Mouse (Mus musculus) layer of hippocampus, adult 9-10 months (tissue): ENCODE measurements around the gene Rnf157.

Experiments
- DNase-seq: peaks from one replicate; pipeline ENCODE4 v3.0.0; 2022; ENCODE audit warnings: low spot score

Gene Rnf157

DNA sequence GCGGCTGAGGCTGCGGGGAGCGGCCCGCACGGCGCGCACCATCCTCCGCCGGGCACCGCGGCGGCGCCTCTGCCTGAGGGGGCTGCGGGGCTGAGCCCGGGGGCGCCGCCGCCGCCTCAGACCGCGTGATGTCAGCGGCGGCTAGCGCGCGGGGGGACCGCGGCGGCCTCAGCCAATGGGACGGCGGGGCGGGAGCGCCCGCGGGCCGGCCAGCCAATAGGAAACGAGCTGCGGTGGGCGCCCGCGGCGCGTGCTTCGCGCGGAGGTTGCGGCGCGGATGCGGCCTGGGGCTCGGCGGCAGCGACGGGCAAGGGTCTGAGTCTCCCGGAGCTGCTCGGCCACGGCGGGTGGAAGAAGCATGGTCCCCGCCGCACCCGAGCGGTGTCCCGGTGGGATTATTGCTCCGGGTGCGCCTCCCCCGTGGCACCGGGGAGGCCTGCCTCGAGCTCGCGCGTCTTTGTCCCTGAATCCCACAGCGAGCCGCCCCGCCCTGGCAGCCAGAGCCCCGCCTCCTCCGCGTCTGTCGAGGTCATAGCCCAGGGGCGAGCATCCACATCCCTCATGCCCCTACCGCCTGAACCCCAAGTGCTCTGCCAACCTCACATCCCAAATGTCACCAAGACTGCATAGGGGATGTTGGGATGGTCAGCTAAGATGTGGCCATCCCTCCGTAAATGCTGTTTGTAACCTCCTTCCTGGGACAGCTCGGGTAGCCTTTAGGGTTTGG lies at the start of gene Rnf157:
Gene Rnf157 (minus strand): TSS at position 129 of the 727 bp plus-strand sequence.
- DNase-seq = no peak

DNA sequence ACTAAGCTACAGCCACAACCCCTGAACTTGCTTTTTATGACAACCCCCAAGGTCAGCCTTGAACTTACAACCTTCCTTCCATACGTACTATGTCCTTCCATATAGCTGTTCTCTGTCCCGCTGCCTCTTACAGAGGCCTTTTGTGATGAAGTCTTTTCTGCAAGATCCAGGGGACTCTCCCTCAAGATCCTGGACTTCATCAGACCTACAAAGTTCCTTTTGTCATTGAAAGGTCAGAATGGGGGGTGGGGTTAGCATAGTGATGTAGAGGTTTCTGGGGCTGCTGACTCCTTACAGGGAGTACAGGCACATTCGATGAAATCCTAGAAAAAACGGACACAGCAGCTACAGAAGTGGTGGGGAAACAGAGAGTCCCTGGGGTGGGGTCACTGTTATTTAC lies 47.0 kb upstream of the Rnf157 start:
- no peak for DNase-seq

DNA sequence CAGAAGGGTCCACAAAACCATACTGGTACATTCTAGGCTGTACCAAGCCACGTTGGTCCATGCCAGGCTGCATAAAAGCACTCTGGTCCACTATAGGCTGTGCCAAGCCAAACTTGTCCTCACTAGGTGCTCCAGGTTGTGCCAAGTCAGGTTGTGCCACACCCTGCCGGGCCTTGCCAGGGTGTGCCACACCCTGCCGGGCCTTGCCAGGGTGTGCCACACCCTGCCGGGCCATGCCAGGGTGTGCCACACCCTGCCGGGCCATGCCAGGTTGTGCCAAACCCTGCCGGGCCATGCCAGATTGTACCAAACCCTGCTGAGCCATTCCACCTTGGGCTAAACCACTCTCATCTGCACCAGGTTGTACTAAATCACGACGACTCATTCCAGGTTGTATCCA lies 43.4 kb upstream of the Rnf157 start:
- DNase-seq = no peak

DNA sequence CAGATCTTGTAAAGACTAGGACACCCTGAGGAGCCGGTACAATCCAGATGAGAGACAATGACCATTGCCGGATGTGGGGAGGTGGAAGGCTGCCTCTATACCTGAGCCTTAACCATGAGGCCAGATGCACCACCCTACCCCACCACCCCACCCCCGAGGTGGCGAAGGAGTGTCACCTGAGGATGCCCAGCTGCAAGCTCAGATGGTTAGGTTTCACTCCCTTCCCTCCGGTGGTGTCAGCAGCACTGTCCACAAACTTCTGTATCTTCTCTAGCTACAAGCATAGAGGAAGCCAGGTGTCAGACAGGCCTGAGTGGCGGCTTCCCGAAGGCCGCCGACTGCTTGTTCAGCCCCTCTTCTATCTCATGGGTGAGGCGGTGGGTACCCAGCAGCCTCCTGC lies 41.1 kb upstream of the Rnf157 start:
- DNase-seq = no peak

DNA sequence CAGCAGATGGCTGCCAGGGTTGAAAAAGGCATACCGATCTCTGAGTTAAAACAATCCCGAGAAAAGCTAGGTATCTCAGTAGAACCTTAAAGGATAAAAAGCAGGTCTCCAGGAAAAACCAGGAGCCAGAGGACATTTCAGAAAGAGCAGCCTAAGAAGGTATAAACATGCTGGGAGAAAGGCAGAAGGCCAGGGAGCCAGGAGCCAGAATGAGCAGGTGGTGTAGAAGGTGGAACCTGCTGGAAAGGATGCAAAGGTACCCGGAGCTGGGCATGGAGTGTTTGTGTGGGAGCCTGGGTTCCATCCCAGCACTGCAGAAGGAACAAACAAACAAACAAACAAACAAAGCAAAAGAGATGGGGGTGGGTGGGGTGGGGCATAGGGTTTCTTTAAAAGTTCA lies 36.5 kb upstream of the Rnf157 start:
- no peak for DNase-seq

DNA sequence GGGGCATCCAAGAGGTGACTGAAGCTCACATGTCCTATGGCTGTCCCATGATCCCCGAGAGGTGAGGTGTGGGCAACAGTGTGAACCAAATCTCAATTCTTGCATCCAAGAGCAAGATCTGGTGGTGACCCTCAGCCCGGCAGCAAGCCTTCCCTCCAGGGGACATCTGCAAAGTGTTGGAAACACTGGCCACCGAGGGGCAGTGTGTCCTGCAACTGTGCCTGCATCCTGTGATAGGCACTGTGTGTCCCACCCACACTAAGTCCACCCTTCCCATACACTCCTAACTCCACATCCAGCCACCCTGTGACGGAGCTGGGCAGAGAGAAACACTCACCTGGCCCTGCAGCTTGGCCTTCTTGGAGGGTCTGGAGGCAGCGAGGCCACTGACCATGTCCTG lies 35.0 kb upstream of the Rnf157 start:
- no peak for DNase-seq

DNA sequence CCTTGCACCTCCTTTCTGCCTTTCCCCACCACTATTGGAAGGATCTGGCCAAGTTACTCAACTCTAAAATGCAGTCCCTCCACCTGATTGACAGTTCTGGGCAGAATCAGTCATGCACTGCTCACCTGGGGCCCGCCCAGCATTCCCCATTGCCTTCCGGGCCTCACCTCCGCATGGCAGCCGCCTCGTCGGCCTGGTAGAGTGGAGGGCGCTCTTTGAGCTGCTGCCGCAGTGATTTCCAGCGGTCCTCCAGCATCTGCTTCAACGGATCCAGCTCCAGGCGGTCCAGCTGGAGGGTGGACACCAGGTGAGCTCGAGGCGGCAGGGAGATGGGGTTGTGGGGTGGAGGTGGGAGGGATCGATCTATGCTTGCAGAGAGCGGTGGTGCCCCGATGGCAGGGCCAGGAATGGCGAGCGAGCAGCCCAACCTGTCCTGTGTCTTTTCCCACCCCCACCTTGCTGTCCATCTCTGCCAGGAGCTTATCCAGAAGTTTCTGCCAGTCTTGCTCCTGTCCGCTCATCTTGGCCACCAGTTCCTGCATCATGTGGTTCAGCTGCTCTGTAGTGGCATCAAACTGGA lies 33.6 kb upstream of the Rnf157 start:
- DNase-seq = no peak

DNA sequence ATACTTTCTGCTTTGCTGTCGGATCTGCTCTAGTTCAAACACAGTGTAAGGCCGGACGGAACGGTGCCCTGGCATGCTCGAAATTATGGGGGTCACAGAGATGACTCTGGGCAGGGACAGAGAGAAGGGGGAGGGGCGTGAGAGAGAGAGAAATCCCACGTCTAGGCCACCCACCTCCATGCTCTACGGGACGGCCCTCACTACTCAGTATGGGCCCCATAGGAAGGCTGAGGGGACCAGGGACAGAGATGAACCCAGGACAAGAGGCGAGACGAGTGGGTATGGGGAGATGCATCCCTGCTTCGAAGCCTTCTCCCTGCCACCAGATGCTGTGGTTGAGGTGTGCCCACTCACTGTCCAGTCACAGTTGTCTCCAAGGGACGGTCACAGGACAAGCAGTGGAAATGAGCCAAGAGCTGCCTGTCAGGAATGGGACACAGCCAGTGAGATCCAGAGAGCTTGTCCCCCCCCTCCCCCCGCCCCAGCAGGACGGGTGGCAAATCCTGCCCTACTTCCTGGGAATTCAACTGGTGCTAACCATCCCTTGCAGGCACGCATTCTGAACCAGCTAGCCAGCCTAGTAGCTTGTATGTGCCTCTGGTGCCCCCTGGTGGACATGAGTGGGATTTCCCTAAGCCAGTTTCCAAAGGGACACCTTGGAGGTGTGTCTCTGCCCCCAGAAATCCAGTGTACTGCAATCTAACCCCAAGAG lies 32.9 kb upstream of the Rnf157 start:
- peak; percentile 93 for DNase-seq

DNA sequence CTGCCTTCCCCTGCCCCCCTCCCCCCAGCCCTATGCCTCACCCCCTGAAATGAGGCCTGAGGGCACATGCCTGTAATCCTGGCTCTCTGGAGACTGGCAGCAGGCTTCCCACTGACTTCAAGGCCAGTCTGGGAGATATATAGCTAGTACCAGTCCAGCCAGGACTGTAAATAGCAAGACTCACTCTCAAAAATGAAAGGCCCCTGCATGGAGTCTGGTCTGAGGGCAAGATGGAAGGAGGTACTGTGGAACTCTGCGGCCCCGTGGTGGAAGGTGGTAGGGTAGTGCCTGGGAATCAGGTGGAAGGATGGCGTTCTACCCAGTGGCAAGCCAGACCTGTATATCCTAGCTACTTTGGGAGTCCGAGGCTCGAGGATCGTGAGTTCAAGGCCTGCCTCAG lies 31.1 kb upstream of the Rnf157 start:
- DNase-seq = no peak

DNA sequence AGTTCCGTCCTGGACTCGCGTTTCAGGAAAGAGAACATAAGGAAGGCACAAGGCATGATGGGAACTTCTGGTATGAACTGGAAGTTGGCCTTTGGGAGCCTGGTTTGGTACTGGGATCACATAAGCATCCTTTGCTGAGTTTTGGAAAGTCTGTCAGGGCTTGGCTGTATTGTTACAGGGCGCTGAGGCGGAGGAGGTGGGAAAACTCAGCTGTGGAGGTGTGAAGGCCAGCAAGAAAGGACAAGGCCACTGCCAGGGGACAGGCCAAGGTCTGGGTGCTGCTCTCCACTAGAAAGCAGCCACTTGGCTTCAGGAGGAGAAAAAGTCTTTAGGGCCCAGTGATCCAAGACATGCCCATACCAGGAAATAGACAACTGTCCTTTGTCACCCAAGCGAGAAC lies 30.5 kb upstream of the Rnf157 start:
- no peak for DNase-seq

DNA sequence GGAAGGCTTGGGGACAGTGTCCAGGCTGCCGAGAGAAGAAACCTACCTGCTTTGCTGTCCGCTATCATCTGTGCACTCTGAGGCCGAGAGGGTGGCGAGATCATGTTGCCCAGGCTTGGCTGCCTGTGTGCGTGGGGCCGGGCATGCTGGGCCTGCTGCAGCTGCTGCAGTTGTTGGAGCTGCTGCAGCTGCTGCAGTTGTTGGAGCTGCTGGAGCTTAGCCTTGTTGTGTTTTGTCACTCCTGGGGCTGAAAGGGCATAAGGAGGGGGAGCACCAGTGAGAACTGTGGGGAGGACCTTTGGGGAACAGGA lies 30.0 kb upstream of the Rnf157 start:
- DNase-seq = no peak

DNA sequence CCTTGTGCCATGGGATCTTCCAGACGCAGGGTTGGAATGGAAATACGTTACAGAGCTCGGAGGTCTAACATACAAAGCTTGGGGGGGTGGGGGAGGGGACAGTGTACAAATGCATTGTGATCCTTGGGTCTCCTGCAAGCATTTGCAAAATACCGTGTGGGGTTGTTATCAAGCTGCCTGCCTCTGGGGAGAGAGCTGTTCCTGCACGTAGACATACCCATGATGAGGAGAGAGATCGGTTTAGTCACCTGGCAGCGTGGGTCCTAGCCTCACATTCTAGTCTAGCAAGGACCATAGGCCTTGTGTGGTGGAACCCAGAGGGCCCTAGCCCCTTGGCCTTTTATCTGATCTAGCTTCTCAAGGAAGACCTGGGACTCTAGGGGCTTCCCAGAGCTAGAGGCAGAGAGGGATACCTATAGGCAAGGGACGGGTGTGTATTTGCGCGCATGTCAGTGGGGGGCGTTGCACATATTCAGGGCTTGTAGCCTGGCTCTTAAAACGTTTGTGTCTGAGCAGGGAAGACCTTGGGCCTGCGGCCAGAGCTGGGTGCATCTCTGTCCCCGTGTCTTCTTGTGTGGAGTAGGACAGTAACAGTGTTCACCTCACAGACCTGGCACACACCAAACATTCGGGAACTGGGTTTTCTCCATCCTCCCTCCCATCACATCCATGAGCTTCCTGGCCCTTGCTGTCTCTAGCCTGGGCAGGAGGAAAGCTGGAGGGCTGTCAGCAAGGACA lies 29.5 kb upstream of the Rnf157 start:
- no peak for DNase-seq

DNA sequence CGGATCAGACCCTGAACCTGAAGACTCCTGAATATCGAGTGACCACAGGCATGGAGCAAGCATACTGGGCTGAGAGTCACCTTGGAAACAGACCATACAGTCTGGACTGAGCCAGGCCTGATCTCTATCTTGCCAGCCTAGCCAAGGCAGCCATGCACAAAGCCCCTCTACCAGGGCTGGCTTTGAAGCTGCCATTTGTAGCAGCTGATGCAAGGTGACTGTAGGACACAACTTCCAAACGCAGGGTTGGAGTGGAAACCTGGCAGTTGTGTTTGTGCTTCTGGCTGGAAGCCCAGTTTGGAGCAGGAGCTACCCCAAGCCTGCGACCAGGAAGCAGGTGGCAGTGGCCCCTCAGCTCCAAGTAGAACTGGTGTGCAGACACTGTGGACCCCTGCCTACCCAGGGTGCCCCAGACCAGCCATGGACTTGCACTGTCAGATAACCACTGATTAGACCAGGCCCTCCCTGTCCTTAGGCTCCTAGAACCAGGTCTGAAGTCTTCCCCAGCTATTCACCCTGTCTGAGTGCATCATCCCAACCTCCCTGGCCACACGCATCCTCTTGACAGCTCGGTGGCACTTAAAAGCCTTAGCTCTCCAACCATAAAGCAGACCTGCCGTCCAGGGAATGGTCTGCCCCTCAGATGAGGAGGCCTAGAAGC lies 27.7 kb upstream of the Rnf157 start:
- DNase-seq = no peak

DNA sequence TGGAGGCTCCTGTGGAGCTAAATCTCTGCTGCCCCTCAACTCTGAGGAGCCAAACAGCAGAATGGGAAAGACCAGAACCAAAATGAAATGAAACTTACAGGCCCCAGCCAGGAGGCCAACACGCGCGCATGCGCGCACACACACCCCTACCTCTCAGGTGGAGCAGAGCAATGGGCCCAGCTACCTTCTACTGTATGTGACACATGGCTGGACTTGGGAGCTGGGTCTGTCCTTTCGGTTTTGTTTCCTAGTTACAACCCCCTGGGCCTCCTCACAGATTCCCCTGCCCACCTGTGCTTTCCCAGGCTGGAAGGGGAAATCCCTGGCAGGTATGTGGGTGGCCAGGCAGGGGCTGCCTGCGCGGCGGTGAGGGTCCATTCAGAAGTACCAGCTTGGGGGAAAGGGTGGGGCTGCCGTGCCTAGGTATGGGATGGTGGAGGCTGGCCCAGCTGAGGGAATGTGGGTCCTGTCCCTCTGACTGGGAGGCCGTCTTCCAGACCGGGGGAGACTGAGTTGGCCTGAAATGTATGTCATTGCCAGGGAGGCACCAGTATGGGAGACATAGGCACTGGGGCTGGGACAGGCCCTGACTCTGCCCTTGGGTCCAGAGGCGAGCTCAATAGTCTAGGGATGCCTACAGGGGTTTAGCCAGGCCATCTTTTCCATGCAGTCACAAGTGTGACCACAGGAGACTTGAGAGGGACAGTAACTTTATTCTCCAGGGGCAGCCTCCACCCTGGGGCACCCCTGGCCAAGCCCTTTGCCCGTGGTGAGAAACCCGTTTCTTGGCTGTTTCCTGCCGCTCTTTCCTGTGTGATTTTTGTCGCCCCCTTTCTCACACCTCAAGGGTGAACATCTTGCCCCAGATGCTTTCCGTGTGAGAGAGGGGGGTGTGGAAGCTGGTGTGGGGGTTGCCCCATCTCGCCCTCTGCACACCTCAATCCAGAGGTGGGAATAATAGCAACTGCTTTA lies 26.7 kb upstream of the Rnf157 start:
- no peak for DNase-seq

DNA sequence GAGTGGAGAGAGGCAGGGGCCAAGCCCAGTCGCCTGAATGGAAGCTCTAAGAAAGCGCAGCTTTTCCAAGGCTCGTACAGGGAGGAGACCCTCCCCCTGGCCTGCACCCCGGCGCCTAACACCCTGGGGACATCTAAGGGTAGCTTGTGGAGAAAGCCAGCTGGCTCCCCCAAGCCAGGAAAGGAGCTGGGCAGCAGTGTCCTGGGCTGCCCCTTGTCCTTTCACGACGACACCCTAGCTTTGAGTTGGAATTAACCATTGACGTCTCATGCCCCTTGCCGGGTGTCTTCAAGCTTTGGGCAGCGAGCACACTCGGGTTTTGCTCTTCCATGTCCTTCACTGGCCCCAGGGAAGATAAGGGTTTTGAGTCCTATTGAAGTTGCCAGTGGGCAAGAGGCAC lies 24.7 kb upstream of the Rnf157 start:
- no peak for DNase-seq

DNA sequence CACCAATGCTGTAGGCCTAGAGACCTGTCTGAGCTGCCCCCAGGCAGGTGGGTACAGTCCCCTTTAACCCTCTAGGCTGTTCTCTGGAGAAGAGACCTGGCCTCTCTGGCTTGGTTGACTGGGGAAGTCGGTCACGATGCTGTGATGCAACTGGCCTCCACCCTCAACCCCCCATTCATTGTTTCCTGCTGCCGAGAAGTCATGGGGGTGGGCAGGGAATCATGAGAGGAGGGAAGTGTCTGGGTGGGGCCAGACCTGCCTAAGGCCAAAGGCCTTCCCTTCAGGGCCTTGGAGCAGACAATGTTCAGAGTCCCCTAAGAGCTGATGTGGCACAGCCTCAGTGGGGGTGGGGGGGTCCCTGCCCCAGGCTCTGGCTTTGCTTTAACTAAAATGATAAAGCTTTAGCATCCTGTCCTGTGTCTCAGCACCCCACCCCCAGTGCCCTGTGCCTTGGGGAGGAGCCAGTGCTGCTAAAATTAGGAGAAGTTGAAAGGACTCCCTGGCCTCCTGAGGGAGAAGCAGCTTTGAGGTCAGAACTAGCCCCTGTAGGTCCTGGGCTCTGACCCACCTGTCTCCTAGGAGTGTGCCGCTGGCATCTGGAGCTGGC lies 24.0 kb upstream of the Rnf157 start:
- no peak for DNase-seq

DNA sequence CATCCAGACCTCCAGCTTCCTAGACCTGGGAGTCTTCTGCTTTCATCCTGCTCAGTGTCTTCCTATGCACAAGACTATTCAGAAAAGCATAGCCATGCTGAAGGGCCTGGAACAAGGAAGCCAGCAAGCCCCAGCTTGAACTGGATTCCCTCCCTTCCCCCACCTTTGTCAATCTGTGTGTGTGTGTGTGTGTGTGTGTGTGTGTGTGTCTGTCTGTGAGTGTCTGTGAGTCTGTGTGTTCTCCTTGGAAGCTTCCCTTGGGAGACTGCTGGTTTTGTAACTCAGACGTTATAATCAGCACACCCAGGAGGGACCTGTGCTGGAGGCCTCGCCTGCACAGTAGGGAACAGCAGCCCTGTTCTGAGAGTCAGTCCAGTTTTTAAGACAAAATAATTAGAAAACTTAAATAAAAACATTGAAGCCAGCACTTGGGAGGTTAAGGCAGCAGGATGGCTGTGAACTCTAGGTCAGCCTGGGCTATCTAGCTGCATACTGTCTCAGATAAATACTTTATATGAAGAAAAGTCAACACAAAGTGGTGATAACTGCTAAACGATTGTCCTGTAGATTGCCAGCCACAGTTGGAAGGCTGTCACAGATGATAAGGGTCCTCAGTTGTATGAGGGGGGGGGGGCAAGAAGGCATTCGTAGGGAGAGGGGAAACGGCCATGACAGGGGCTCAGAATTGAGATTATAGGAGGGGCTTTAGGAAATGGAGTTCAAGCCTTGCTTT lies 23.3 kb upstream of the Rnf157 start:
- DNase-seq = no peak

DNA sequence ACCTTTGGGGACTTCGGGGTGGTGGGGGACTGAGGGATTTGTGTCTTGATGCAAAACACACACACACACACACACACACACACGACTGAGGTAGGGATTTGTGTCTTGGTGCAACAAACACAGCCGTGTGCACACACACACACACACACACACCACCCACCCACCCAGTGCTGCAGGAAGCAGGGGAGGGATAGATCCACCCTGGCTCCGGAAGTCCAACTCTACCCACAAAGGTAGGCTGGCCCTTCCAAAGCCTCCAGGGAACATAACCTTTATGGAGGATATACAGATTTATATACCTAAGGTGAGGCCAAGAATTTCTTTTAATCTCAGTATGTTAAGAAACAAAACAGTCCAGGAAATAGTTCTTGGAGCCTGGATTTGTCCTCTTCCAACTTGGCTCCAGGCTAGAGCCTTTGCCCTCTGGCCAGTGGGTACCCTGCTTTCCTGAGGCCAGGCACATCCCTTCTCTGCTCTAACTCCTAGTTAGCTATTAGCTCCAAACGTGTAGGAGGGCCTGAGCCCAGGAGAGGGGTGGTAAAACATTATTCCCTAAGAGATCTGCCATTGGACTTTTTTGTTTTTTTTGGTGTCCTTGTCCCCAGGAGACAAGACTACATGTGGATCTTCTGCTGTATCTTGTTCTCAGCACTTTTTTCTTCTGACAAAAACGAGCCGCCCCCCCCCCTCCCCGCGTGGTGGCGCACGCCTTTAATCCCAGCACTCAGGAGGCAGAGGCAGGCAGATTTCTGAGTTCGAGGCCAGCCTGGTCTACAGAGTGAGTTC lies 22.3 kb upstream of the Rnf157 start:
- no peak for DNase-seq

DNA sequence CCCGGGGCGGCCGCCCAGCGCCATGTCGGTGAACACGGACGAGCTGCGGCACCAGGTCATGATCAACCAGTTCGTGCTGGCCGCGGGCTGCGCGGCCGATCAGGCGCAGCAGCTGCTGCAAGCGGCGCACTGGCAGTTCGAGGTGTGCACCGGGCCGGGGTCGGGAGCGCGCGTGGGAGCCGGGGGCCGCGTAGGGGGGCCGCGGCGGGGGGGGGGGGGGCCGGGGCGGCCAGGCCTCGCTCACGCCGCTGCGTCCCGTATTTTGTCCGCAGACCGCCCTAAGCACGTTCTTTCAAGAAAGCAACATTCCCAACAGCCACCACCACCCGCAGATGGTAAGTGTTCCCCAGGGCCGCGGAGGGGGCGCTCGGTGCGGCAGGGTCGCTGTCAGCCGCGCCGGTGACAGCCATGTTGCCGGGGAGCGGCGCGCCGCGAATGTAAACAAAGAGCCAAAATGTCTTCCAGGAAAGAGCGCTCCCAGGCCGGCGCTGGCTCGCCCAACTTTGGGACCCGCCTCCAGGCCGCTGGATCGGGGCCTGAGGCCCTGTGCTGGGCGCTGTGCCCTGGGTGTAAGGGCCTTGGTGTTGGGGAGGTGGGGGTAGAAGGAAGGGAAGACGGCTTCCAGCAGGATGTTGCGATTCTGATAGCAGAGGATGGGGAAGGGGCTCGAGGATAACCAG lies 21.6 kb upstream of the Rnf157 start:
- no peak for DNase-seq
